Mouse (Mus musculus) layer of hippocampus, adult 2 months (tissue): ENCODE measurements around the gene Dnah6. TPM values are rescaled to one million over a fixed set of nuclear protein-coding genes. Genes with fewer than 3 reads are reported as not detected.

Experiments
- DNase-seq, 2 experiments: peaks; one replicate each; pipeline ENCODE4 v3.0.0; 2022; ENCODE audit warnings: low spot score in 2 of 2
- H3K27ac ChIP-seq: fragments of 200-600 bp; 2 replicates; pipeline ENCODE4 v1.8.1; 2022
- H3K4me3 ChIP-seq: fragments of 200-600 bp; 2 replicates; pipeline ENCODE4 v1.8.1; 2022; ENCODE audit warnings: mild to moderate bottlenecking
- CTCF ChIP-seq: fragments of 200-600 bp; conservative IDR thresholded peaks from 2 replicates; pipeline ENCODE4 v1.8.1; 2022; ENCODE audit warnings: antibody characterized with exemption, mild to moderate bottlenecking, moderate library complexity
- total RNA-seq, 2 experiments: library from RNA; stranded (reverse); gene quantifications; 2 replicates each; pipeline ENCODE4 v1.2.3; 2021

Dnah6 gene
- total RNA-seq, 2 experiments from 2014 or later = 0.66 to 0.97 TPM

DNA sequence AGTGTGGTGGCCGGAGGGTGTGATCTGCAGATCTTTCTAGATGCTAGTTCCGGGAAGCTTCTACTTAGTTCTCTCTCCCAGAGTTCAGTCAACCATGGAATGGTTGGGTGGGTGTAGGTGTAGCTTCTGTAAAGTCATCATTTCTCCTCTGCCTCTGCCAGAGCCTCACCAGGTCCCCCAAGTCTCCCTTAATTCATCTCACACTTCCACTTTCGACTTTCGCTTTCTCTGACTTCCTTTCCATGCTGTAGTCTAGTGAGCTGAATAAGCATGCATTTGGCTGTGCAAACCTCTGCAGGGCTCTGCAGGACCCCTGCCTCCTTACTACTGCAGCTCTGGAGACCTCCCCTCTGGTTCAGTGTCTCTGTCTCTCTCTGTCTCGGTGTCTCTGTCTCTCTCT is 231.2 kb downstream of the Dnah6 start:
- no peak for TF ChIP-seq CTCF
- no peak overlapping the region for H3K4me3 ChIP-seq
- DNase-seq = no peak
- no peak overlapping the region for H3K27ac ChIP-seq

DNA sequence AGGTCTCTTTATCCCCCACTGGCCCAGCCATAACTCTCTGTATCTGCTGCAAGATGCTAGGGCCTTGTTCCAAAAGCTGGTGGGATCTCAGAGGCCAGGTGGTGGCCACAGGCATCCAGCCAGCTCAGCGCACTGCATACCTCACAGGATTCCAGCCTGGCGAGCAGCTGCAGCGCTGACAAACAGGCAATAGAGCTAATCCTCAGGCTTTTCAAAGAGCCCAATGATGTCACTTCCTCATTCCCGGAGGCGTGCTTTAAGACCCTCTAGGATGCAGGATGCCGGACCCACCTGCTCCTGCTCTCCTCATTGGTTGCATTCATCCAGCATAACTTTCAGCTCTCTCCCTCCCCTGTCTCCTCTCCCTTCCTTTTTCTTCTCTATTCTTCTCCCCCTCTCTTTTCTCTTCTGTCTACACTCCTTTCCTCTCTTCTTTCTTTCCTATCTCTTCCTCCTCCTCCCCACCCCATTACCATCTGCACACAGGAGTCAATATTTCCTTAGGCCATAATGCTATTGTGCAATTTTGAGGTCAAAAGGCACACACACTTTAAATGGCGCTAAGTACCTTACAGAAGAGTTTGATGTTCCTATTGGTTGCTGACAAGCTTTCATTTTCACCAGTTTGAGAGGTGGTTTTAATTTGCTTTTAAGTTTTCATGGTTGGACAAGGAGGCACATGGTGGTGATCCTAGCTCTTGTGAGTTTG is 232.3 kb downstream of the Dnah6 start:
- Histone ChIP-seq H3K27ac (no peak overlapping the region), H3K4me3 (no peak overlapping the region)
- DNase-seq = no peak
- no peak for TF ChIP-seq CTCF

DNA sequence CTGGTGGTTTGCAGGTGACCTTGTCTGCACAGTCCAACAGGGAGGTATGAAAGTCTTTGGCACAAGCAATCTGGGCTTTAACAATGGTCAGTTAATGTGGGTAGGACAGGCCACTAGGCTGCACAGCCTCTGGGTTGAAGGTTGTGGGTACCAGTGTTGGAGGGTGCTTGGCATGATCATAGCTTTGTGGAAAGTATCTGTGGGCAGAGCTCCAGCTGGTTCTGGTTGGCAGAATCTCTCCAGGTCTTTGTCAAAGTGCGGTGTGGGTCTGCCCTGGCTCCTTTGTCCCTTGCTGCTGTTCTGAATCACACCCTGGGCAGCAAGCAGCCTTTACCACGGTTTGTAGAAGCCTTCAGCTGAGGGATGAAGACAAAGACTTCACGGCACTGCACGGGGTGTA is 238.9 kb downstream of the Dnah6 start:
- no peak overlapping the region for H3K27ac ChIP-seq

DNA sequence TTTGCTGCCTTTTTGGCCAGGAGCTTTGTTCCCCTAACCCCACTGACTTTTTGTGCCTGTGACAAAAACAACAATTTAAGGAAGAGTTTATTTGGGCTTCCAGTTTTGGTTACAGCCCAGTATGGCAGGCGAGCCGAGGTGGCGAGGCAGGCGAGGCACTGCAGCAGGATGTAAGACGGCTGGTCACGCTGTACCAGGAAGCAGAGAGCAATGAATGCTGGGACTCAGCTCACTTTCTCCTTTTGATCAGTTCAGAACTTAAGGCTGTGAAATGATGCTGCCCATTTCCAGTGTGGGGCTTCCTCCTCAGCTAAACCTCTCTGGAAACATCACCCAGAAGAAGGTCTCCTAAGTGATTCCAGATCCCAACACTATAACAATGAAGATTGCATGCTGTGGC is 239.6 kb downstream of the Dnah6 start:
- no peak for TF ChIP-seq CTCF
- no peak for DNase-seq
- no peak overlapping the region for H3K27ac ChIP-seq
- no peak overlapping the region for H3K4me3 ChIP-seq

More for the DNA sequence above, 238.9 kb downstream of the Dnah6 start:
- no peak for DNase-seq
- no peak overlapping the region for H3K4me3 ChIP-seq
- no peak for TF ChIP-seq CTCF

DNA sequence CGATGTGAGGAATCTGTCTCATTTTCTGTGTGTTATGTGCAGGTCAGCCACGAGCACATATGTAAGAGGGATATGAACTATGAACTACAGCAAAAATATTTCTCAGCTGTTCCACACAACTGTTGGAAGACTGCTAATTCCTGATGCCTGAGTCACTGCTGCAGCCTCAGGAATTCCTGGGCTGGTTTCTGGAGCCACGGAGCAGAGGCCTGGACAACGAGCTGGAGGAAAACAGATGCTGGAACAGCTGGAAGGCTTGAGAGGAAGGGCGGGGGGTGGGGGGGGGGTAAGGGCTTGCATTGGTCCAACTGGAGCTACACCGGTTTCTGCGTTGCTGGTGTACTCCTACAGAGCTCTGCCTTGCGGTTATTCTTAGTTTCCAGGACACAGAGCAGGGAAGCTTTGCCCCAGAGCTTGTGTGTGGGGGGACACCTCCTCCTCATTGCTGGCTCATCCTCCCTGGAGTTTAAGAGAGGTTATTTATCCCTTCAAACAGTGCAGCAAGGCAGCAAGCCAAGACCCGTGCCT is 240.3 kb downstream of the Dnah6 start:
- no peak overlapping the region for H3K4me3 ChIP-seq
- no peak for TF ChIP-seq CTCF
- no peak overlapping the region for H3K27ac ChIP-seq
- no peak for DNase-seq

DNA sequence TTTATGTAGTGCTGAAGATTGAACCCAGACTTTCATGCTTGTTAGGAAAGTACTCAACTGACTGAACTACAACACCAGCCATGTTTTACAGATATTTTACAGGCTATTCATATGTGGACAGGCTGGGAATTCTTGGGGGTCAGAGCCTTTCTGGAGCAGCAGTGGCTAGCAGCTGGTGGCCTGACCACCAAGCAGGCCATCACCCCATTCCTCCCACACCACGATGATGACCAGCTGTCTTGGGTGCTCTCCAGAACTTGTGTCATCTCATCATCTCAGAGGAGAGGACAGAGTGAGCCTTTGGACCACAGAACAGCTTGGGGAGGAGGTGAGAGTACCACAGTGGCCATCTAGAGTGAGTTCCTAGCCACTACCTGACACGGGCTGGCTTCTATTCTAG is 244.6 kb downstream of the Dnah6 start:
- no peak for DNase-seq
- H3K27ac ChIP-seq = no peak overlapping the region
- no peak for TF ChIP-seq CTCF
- no peak overlapping the region for H3K4me3 ChIP-seq

DNA sequence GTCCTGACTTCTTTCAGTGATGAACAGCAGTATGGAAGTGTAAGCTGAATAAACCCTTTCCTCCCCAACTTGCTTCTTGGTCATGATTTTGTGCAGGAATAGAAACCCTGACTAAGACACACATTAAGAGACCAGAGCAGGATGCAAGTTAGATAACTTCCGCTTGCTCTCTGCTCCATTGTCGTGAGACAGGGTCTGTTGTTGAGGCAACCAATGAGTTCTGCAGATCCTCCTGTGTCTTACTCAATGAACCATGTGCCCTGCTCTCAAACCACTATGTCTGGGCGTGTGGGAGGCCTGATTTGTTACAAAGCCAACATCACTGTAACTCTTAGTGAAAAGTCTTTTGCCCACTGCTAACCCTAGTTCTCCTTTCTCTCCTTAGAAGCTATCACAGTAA is 250.4 kb downstream of the Dnah6 start:
- TF ChIP-seq CTCF = no peak
- Histone ChIP-seq H3K27ac (no peak overlapping the region), H3K4me3 (no peak overlapping the region)
- no peak for DNase-seq

DNA sequence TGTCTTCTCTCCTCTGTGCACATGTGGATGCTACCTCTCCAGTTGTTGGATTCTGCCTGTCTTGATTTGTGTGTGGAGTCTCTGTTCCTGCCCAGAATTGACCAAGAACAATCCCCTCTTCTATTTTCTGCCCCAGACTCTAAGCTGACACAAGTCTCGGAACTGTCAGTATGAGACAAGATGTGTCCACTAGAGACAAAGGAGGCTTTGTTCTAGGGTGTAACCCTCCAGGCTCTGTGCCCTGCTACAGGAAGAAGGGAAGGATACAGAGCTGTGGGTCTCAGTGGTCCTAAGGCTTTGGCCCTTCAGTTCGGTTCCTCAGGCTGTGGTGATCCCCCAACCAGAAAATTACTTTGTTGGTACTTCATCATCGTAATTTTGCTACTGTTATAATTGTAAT is 251.7 kb downstream of the Dnah6 start:
- no peak for DNase-seq
- H3K27ac ChIP-seq = no peak overlapping the region
- TF ChIP-seq CTCF = no peak
- no peak overlapping the region for H3K4me3 ChIP-seq

Other genes starting within 250 kb of the Dnah6 start
- 100 to 1,000 TPM; 137 to 145 TPM for gene Suclg1, start 26.7 kb upstream of the Dnah6 start, total RNA-seq
- not detected for gene 4931417E11Rik, start 248.0 kb upstream of the Dnah6 start, total RNA-seq